Mouse (Mus musculus) liver, adult 2 months (tissue): ENCODE measurements around the gene Mfsd6l.

Source experiments
- CTCF ChIP-seq: fragments of 200-500 bp; IDR thresholded peaks from 2 replicates; pipeline ENCODE4 v1.5.1; 2011; ENCODE audit warnings: low read depth, low read length, control low read depth
- POLR2A ChIP-seq: fragments of 200-500 bp; IDR thresholded peaks from 2 replicates; pipeline ENCODE4 v1.6.1; 2011; ENCODE audit warnings: low read length, control low read depth; ENCODE audit not compliant: insufficient read depth; ENCODE audit errors: extremely low read depth

DNA sequence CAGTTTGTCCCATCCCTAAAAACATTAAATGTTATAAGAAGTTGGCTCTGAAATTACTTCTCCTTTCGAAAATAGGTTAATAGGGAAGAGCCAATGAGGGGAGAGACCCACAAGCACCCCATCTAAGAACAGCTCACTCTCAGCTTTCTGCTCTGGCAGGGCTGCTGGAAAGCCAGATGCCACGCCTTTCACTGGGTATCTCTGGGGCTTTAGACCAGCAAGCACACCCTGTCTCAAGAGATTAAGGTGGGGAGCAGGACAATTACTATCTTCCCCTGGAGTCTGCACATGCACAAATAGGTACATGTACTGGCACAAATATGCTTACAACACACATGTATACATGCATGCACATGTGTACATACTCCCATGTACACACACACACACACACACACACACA is 41.9 kb downstream of the Mfsd6l start:
- TF ChIP-seq POLR2A (no peak), CTCF (no peak)
